Mouse (Mus musculus) heart, adult 2 months (tissue): ENCODE measurements at regions not wholly inside any gene's neighbourhood (a gene's known extent, or its start where the extent isn't known, plus 50 kb on each side); places are given as distances from the start of the nearest gene placed in this dataset.

Experiments used
- DNase-seq, 2 experiments: peaks; one replicate each; pipeline ENCODE4 v3.0.0; 2021
- H3K27ac ChIP-seq: fragments of 200-600 bp; 2 replicates; pipeline ENCODE4 v1.8.1; 2022
- H3K27me3 ChIP-seq: fragments of 200-500 bp; 2 replicates; pipeline ENCODE4 v1.6.1; 2012; ENCODE audit warnings: mild to moderate bottlenecking, low read length, inconsistent platforms, mixed read lengths; ENCODE audit not compliant: control insufficient read depth, insufficient read depth
- H3K36me3 ChIP-seq: fragments of 200-500 bp; 2 replicates; pipeline ENCODE4 v1.6.1; 2012; ENCODE audit warnings: low read length, inconsistent platforms; ENCODE audit not compliant: control insufficient read depth, insufficient read depth
- H3K4me1 ChIP-seq: fragments of 200-500 bp; 2 replicates; pipeline ENCODE4 v1.6.1; 2011; ENCODE audit warnings: low read length; ENCODE audit not compliant: control insufficient read depth, insufficient read depth
- H3K4me3 ChIP-seq: fragments of 200-600 bp; 2 replicates; pipeline ENCODE4 v1.8.1; 2022
- H3K79me2 ChIP-seq: fragments of 200-500 bp; replicated peaks from 2 replicates; pipeline ENCODE4 v1.6.1; 2012; ENCODE audit warnings: mild to moderate bottlenecking, inconsistent platforms, low read length, moderate library complexity, mixed read lengths; ENCODE audit not compliant: control insufficient read depth, insufficient read depth
- H3K9ac ChIP-seq: fragments of 200-500 bp; 2 replicates; pipeline ENCODE4 v1.6.1; 2012; ENCODE audit warnings: low read depth, mild to moderate bottlenecking, control low read depth, inconsistent platforms, low read length, mixed read lengths
- CTCF ChIP-seq: fragments of 200-600 bp; IDR thresholded peaks from 2 replicates; pipeline ENCODE4 v1.8.1; 2022; ENCODE audit warnings: antibody characterized with exemption, mild to moderate bottlenecking, moderate library complexity
- EP300 ChIP-seq: fragments of 200-500 bp; IDR thresholded peaks from 2 replicates; pipeline ENCODE4 v1.6.1; 2011; ENCODE audit warnings: low read depth, low read length, control low read depth; ENCODE audit not compliant: insufficient read depth
- POLR2A ChIP-seq: fragments of 200-500 bp; IDR thresholded peaks from 2 replicates; pipeline ENCODE4 v1.6.1; 2011; ENCODE audit warnings: mild to moderate bottlenecking, low read depth, low read length, control low read depth; ENCODE audit not compliant: insufficient read depth
- whole genome bisulfite sequencing: fragments of 180-500 bp; shearing (Covaris S2); methylation state at CpG from one replicate; pipeline ENCODE4 v1.1.7; 2018; 5-methylcytosine and 5-hydroxymethylcytosine counted together
- intact Hi-C: fragments of 180-260 bp; cut with DNase I; formaldehyde crosslinking; loops from one replicate; pipeline ENCODE4 v1.15.1; 2025

DNA sequence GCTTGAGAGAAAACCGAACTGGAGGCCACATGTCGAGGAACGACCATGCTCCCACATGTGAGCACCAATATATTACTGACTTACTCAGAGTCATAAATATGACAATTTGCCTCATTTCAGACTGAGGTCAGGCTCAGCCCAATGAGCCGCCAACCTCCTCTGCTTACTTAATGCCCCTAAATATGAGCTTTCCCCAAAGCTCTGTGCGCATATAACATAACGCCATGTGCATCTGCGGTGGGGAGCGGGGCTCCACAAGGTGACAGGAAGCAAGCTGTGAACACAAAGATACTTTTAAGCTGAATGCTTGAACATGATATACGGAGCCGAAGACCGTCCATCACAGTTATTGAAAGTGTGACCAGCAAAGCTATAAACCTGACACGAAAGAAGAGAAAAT lies 319.8 kb downstream of the Hlx start:
- no peak overlapping the region for H3K27ac ChIP-seq
- no peaks in the 10 kb centered on the region for H3K79me2 ChIP-seq
- H3K9ac ChIP-seq = no peak overlapping the region
- WGBS = 93% methylated on average over 12 of the region's 12 CpGs
- H3K27me3 ChIP-seq = no peaks in the 10 kb centered on the region
- no peak overlapping the region for H3K4me3 ChIP-seq
- intact Hi-C loops = no loop called here
- no peaks in the 10 kb centered on the region for H3K36me3 ChIP-seq
- DNase-seq = no peak
- TF ChIP-seq POLR2A (no peak), EP300 (no peak), CTCF (no peak)
- no peaks in the 10 kb centered on the region for H3K4me1 ChIP-seq

- H3K36me3 ChIP-seq = no peaks in the 10 kb centered on the region
- H3K9ac ChIP-seq = no peak overlapping the region
- H3K79me2 ChIP-seq = no peaks in the 10 kb centered on the region
- H3K27ac ChIP-seq = no peak overlapping the region
- no peak overlapping the region for H3K4me3 ChIP-seq
- intact Hi-C loops = no loop called here
- DNase-seq = no peak
- no peak for TF ChIP-seq POLR2A
- TF ChIP-seq EP300 = no peak
- TF ChIP-seq CTCF = no peak
- no peaks in the 10 kb centered on the region for H3K27me3 ChIP-seq
- WGBS = 59% methylated on average over 3 of the region's 3 CpGs
- H3K4me1 ChIP-seq = no peaks in the 10 kb centered on the region
These were observed 321.4 kb downstream of the Hlx start for GRCm38 (mm10) chr1:184411066-184411465.

- Histone ChIP-seq H3K4me1 (no peaks in the 10 kb centered on the region), H3K79me2 (no peaks in the 10 kb centered on the region), H3K27ac (no peak overlapping the region), H3K9ac (no peak overlapping the region), H3K27me3 (no peaks in the 10 kb centered on the region), H3K4me3 (no peak overlapping the region), H3K36me3 (no peaks in the 10 kb centered on the region)
- TF ChIP-seq EP300 (no peak), POLR2A (no peak)
- intact Hi-C loops = loop anchor here (10.0 kb wide), 1 partner anchor 605 kb away; no protein-coding TSS in a partner anchor
- 68% methylated on average over 7 of the region's 7 CpGs for WGBS
- DNase-seq = no peak
These were observed 322.4 kb downstream of the Hlx start for GRCm38 (mm10) chr1:184409986-184410385.

DNA sequence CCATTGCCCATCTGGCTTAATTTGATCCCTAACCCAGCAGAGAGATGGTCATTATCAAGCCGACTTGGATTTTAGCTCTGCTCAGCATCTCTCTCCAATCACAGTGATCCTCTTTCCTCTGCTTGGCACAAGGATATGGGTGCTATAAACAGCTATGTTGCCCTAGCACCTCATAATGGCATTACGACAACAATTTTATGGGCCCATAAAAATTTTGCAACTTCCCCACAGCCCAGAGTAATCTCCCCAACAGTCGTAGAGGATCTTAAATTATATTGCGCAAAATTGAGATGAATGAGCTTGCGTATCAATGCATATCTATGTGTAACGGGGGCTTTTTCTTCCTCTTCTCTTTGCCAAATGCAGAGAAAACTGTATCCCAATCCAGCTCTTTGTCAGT lies 329.4 kb downstream of the Hlx start:
- intact Hi-C loops = loop anchor here (10.0 kb wide), 1 partner anchor 598 kb away; no protein-coding TSS in a partner anchor
- DNase-seq = no peak
- WGBS = 87% methylated on average over 6 of the region's 6 CpGs

DNA sequence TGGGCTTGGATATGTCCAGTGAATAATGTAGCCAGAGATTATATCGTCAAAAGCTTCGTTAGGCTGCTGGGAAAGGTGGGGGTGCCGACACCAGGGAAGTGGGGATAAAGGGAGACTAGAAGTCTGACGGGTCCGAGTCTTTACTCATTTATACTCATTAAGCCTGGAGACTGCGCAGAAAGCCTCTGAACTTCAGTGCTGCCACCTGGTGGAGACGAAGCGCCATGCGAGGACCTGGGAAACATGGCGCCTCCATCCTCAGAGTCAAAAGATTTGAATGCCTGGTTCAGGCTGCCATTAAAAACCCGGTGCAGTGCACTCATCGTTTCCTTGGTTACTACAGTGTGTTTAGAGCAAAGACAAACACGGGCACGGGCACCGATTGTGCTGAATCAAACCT lies 337.2 kb downstream of the Hlx start:
- peaks cover 1% of the 10 kb centered on the region; the same call in 1 of the 2 replicates for H3K27me3 ChIP-seq
- whole genome bisulfite sequencing = 45% methylated on average over 15 of the region's 15 CpGs
- H3K36me3 ChIP-seq = no peaks in the 10 kb centered on the region
- H3K4me3 ChIP-seq = no peak overlapping the region
- H3K4me1 ChIP-seq = no peaks in the 10 kb centered on the region; the same call in 1 of the 2 replicates
- intact Hi-C loops = no loop called here
- no peak overlapping the region; the same call in 1 of the 2 replicates for H3K27ac ChIP-seq
- TF ChIP-seq EP300 (0 out of 2 replicates have a peak, but pooled peaks have one; percentile 32), CTCF (peak; percentile 89), POLR2A (no peak)
- DNase-seq = peak; percentile 64 to 81
- no peak overlapping the region for H3K9ac ChIP-seq
- no peaks in the 10 kb centered on the region for H3K79me2 ChIP-seq

More for the DNA sequence above, 329.4 kb downstream of the Hlx start:
- no peak overlapping the region for H3K9ac ChIP-seq
- H3K27me3 ChIP-seq = no peaks in the 10 kb centered on the region
- TF ChIP-seq POLR2A (no peak), CTCF (no peak), EP300 (no peak)
- H3K4me3 ChIP-seq = no peak overlapping the region
- no peaks in the 10 kb centered on the region for H3K4me1 ChIP-seq
- H3K79me2 ChIP-seq = no peaks in the 10 kb centered on the region
- no peak overlapping the region for H3K27ac ChIP-seq
- no peaks in the 10 kb centered on the region for H3K36me3 ChIP-seq

GRCm38 (mm10) chr1:184394559-184395194 lies 337.7 kb downstream of the Hlx start:
- intact Hi-C loops = no loop called here
- 51% methylated on average over 12 of the region's 12 CpGs for WGBS

More at GRCm38 (mm10) chr1:184394559-184395194, 337.7 kb downstream of the Hlx start:
- H3K4me1 ChIP-seq = no peaks in the 10 kb centered on the region; the same call in 1 of the 2 replicates
- H3K27ac ChIP-seq = peak overlapping the region; percentile 5; the same call in 1 of the 2 replicates
- DNase-seq = peak in 1 of 2 experiments; percentile 26
- peaks cover 1% of the 10 kb centered on the region; the same call in 1 of the 2 replicates for H3K27me3 ChIP-seq
- no peaks in the 10 kb centered on the region for H3K79me2 ChIP-seq
- TF ChIP-seq CTCF (no peak), POLR2A (no peak)
- no peak overlapping the region for H3K9ac ChIP-seq
- no peaks in the 10 kb centered on the region for H3K36me3 ChIP-seq
- no peak overlapping the region for H3K4me3 ChIP-seq
